Mouse (Mus musculus) monocyte, adult 5-6 weeks (primary cell): ENCODE measurements around the gene Cyp4f18. TPM values are rescaled to one million over a fixed set of nuclear protein-coding genes. Genes with fewer than 3 reads are reported as not detected.
A peak's percentile ranks its signal among the peaks of the same experiment; 100 is the strongest.

ENCODE experiments used
- ATAC-seq: fragments of 153-309, 156-312 bp; replicated peaks from 2 replicates; pipeline ENCODE4 v1.8.0; 2017; ENCODE audit warnings: mild to moderate bottlenecking; ENCODE audit not compliant: low TSS enrichment, insufficient number of reproducible peaks, severe bottlenecking, poor library complexity, low FRiP score
- total RNA-seq: library from RNA; stranded (forward); fragments of 200-1000, 200-491, 200-594 nt; gene quantifications from 3 replicates; pipeline ENCODE4 v1.2.3, GENCODE M21; 2017

The Cyp4f18 gene
- total RNA-seq, 1 experiment from 2014 or later = 260 TPM

- no peak for ATAC-seq
These were observed 60.8 kb downstream of the Cyp4f18 start for GRCm38 (mm10) chr8:71948624-71949023.

GRCm38 (mm10) chr8:71941776-71942175 lies 67.7 kb downstream of the Cyp4f18 start:
- no peak for ATAC-seq

- ATAC-seq = peak; percentile 63; the same call in 1 of the 2 replicates
These were observed 68.9 kb downstream of the Cyp4f18 start for GRCm38 (mm10) chr8:71940293-71941208.

Other genes starting within 250 kb of the Cyp4f18 start
- 9.5 to 30.7 TPM (median 18.6 TPM) in 3 replicates for gene Zfp709, start 127.6 kb downstream of the Cyp4f18 start, total RNA-seq
- gene Zfp882, start 101.0 kb downstream of the Cyp4f18 start, total RNA-seq = 4.1 to 7.5 TPM (median 7.5 TPM) in 3 replicates
- 17.3 to 28.3 TPM (median 20.4 TPM) in 3 replicates for gene Zfp617, start 101.0 kb downstream of the Cyp4f18 start, total RNA-seq
- gene Zfp961, start 58.6 kb downstream of the Cyp4f18 start, total RNA-seq = 14.6 to 36.2 TPM (median 26.4 TPM) in 3 replicates
- not detected in 3 replicates for gene Olfr372, start 31.6 kb upstream of the Cyp4f18 start, total RNA-seq
- not detected in 3 replicates for gene Olfr373, start 73.6 kb upstream of the Cyp4f18 start, total RNA-seq
- gene Olfr374, start 97.4 kb upstream of the Cyp4f18 start, total RNA-seq = 0.21 to 0.49 TPM in 2 of 3 replicates, not detected in the other
- 902 to 973 TPM (median 947 TPM) in 3 replicates for gene Tpm4, start 125.3 kb upstream of the Cyp4f18 start, total RNA-seq
- gene Rab8a, start 151.6 kb upstream of the Cyp4f18 start, total RNA-seq = 640 to 819 TPM (median 739 TPM) in 3 replicates
- gene Hsh2d, start 180.0 kb upstream of the Cyp4f18 start, total RNA-seq = 1.2 to 5.8 TPM (median 4.8 TPM) in 3 replicates
- gene Cib3, start 203.2 kb upstream of the Cyp4f18 start, total RNA-seq = 0.86 to 6.9 TPM (median 1.1 TPM) in 3 replicates
- not detected in 3 replicates for gene Gm11034, start 204.0 kb upstream of the Cyp4f18 start, total RNA-seq
- 105 to 143 TPM (median 135 TPM) in 3 replicates for gene Fam32a, start 210.1 kb upstream of the Cyp4f18 start, total RNA-seq
- 59.3 to 86.9 TPM (median 76.3 TPM) in 3 replicates for gene Ap1m1, start 230.4 kb upstream of the Cyp4f18 start, total RNA-seq